Comparison of ENCODE assay signal across 8 mouse cellular contexts in the genomic region with DNA sequence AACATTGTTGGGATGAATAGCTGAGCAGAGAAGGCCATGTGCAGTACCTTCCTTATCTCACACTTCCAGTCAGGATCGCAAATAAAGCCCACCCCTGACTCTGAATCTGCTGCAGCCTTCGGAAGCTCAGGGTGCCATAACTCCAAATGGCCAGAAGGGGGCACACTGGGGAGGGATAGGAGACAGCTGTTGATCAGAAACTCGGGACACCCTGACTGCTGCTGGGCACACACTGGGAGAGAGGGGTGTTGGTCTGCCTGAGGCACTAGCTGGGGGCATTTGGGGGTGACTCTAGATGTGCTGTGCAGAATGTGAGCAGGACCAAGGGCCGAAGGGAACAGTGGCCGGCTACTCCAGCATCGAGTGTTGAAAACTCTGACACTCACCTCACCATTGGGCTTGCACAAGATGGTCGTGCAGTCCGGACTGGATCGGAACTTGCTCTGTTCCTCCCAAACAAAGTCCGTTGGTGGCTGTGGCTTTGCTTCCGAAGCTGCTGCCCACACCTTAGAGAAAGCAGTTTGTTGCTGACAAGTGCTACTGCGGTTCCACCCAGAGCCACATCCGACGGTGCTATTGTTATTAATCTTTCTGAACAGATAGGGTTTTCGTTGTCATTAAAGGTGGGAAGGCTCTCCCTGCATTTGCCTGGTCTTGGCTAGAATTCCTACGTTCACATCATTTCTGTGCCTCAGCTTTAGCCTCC.
DNase-seq lines count a peak whose midpoint lies in the region; ATAC-seq and TF ChIP-seq lines count a peak whose summit lies in the region.

No protein-coding gene starts in this region.

- H3K4me1 ChIP-seq in liver, adult 2 months (ENCODE audit: control insufficient read depth, insufficient read depth, low read length) = no peaks in the 10 kb centered on the region
- no peaks in the 10 kb centered on the region for H3K4me1 ChIP-seq in liver, embryonic 11.5 days (replicated peaks; ENCODE audit: control insufficient read depth, insufficient read depth, low read length)
- H3K4me1 ChIP-seq in MEL (ENCODE audit: control insufficient read depth in 1 of 2, insufficient read depth in 2 of 2, low read length in 2 of 2) = no peaks in the 10 kb centered on the region
- H3K4me1 ChIP-seq in limb, embryonic 11.5 days (ENCODE audit: control insufficient read depth, insufficient read depth, low read length) = no peaks in the 10 kb centered on the region

- DNase-seq in liver, adult 2 months (ENCODE audit: extremely low read depth, low read depth, low spot score) = no peak
- no peak for DNase-seq in liver, embryonic 11.5 days (ENCODE audit: low spot score)
- DNase-seq in MEL (ENCODE audit: low read depth, low spot score) = peak; percentile 5
- DNase-seq in c-Kit-positive CD71-positive TER-119-negative erythroid progenitor cells, embryonic 14.5 days (ENCODE audit: low read depth) = peak; percentile 11
- DNase-seq in gastrocnemius, postnatal 25 days = peak; percentile 36
- DNase-seq in limb, embryonic 11.5 days (ENCODE audit: low spot score) = peak; percentile 68
- DNase-seq in right cerebral cortex, postnatal 25 days = peak; percentile 12

- TF ChIP-seq CTCF in liver, adult 2 months (IDR thresholded peaks at IDR 0.05; ENCODE audit: low read depth, low read length) = peak; percentile 81
- peak; percentile 20 to 46 (median 25); a peak in 5 of 6 replicates for TF ChIP-seq CTCF in MEL (IDR thresholded peaks at IDR 0.05 in 2 of 3, conservative IDR thresholded peaks at IDR 0.05 in 1 of 3; ENCODE audit: control insufficient read depth in 1 of 3, insufficient read depth in 1 of 3, low read depth in 2 of 3, low read length in 3 of 3, poor library complexity in 1 of 3, severe bottlenecking in 1 of 3)

- no peak overlapping the region for H3K9ac ChIP-seq in liver, adult 2 months (ENCODE audit: low read depth, low read length)
- H3K9ac ChIP-seq in liver, embryonic 11.5 days (ENCODE audit: low read depth, low read length) = no peak overlapping the region
- H3K9ac ChIP-seq in MEL (ENCODE audit: control insufficient read depth, low read depth, low read length, poor library complexity, severe bottlenecking) = no peak overlapping the region
- no peak overlapping the region for H3K9ac ChIP-seq in limb, embryonic 11.5 days (ENCODE audit: low read length)

- H3K4me2 ChIP-seq in liver, embryonic 11.5 days = no peak overlapping the region
- H3K4me2 ChIP-seq in limb, embryonic 11.5 days (ENCODE audit: low read depth, severe bottlenecking) = no peak overlapping the region

- TF ChIP-seq RAD21 in MEL (IDR thresholded peaks at IDR 0.05; ENCODE audit: low read depth, low read length) = no peak

- no peak for TF ChIP-seq EP300 in MEL (IDR thresholded peaks at IDR 0.05; ENCODE audit: low read depth in 1 of 2, low read length in 2 of 2)

- H3K79me2 ChIP-seq in liver, adult 2 months (ENCODE audit: control insufficient read depth, insufficient read depth, low read length) = no peaks in the 10 kb centered on the region
- H3K79me2 ChIP-seq in MEL (ENCODE audit: control insufficient read depth, insufficient read depth, low read length, poor library complexity) = no peaks in the 10 kb centered on the region

- ATAC-seq in liver, embryonic 11.5 days (replicated peaks; ENCODE audit: low FRiP score) = no peak
- ATAC-seq in limb, embryonic 11.5 days (ENCODE audit: insufficient number of reproducible peaks, low FRiP score, low TSS enrichment, low read depth) = 0 out of 2 replicates have a peak, but pooled peaks have one; percentile 51
- no peak for ATAC-seq in erythroid progenitor cell, adult 5-6 weeks (replicated peaks; ENCODE audit: low FRiP score, poor library complexity, severe bottlenecking)

- H3K27me3 ChIP-seq in liver, adult 2 months (ENCODE audit: control insufficient read depth, insufficient read depth, low read length) = no peaks in the 10 kb centered on the region
- H3K27me3 ChIP-seq in liver, embryonic 11.5 days (replicated peaks; ENCODE audit: control insufficient read depth, insufficient read depth, low read length) = no peaks in the 10 kb centered on the region
- no peaks in the 10 kb centered on the region for H3K27me3 ChIP-seq in MEL (ENCODE audit: control insufficient read depth in 1 of 2, insufficient read depth in 2 of 2, low read length in 2 of 2)
- H3K27me3 ChIP-seq in limb, embryonic 11.5 days (ENCODE audit: control insufficient read depth, insufficient read depth, low read length) = no peaks in the 10 kb centered on the region

- H3K27ac ChIP-seq in liver, adult 2 months (replicated peaks; ENCODE audit: insufficient read depth, low read depth, low read length) = no peak overlapping the region
- no peak overlapping the region for H3K27ac ChIP-seq in liver, embryonic 11.5 days (ENCODE audit: low read depth, low read length)
- no peak overlapping the region for H3K27ac ChIP-seq in MEL (ENCODE audit: control insufficient read depth, low read depth, low read length)
- no peak overlapping the region for H3K27ac ChIP-seq in limb, embryonic 11.5 days (replicated peaks; ENCODE audit: low read depth, low read length)

- H3K4me3 ChIP-seq in liver, adult 2 months (ENCODE audit: insufficient read depth, low read depth, low read length) = no peak overlapping the region
- H3K4me3 ChIP-seq in liver, embryonic 11.5 days (ENCODE audit: low read depth, low read length) = no peak overlapping the region
- no peak overlapping the region for H3K4me3 ChIP-seq in MEL (ENCODE audit: control insufficient read depth in 1 of 2, insufficient read depth in 1 of 2, low read depth in 2 of 2, low read length in 2 of 2)
- no peak overlapping the region for H3K4me3 ChIP-seq in limb, embryonic 11.5 days (ENCODE audit: low read depth, low read length)

- no peak for TF ChIP-seq POLR2A in liver, adult 2 months (IDR thresholded peaks at IDR 0.05; ENCODE audit: extremely low read depth, insufficient read depth, low read length)
- TF ChIP-seq POLR2A in MEL (IDR thresholded peaks at IDR 0.05; ENCODE audit: control insufficient read depth in 1 of 2, insufficient read depth in 1 of 2, low read depth in 1 of 2, low read length in 2 of 2, poor library complexity in 1 of 2) = no peak

- no peaks in the 10 kb centered on the region for H3K9me3 ChIP-seq in liver, embryonic 11.5 days (ENCODE audit: control insufficient read depth, low read length)
- H3K9me3 ChIP-seq in MEL (replicated peaks; ENCODE audit: insufficient read depth, low read length) = no peaks in the 10 kb centered on the region
- H3K9me3 ChIP-seq in limb, embryonic 11.5 days (ENCODE audit: control insufficient read depth, low read length) = no peaks in the 10 kb centered on the region

- 71% methylated on average over 16 of the region's 16 CpGs for WGBS in liver, adult 2 months
- WGBS in liver, embryonic 11.5 days = 60% methylated on average over 16 of the region's 16 CpGs
- 71% methylated on average over 16 of the region's 16 CpGs for WGBS in limb, embryonic 11.5 days

- H3K36me3 ChIP-seq in liver, adult 2 months (ENCODE audit: control insufficient read depth, insufficient read depth, low read length) = no peaks in the 10 kb centered on the region
- H3K36me3 ChIP-seq in liver, embryonic 11.5 days (ENCODE audit: control insufficient read depth, insufficient read depth, low read length) = no peaks in the 10 kb centered on the region
- no peaks in the 10 kb centered on the region for H3K36me3 ChIP-seq in MEL (ENCODE audit: control insufficient read depth in 1 of 2, insufficient read depth in 2 of 2, low read length in 2 of 2)
- no peaks in the 10 kb centered on the region for H3K36me3 ChIP-seq in limb, embryonic 11.5 days (ENCODE audit: control insufficient read depth, insufficient read depth, low read length)

TF ChIP-seq in MEL, 35 proteins besides CTCF, POLR2A, EP300 and RAD21:
- TF ChIP-seq MYB (IDR thresholded peaks at IDR 0.05; ENCODE audit: low read depth, low read length) (no peak), ELF1 (IDR thresholded peaks at IDR 0.05; ENCODE audit: low read depth, low read length) (no peak), SMC3 (IDR thresholded peaks at IDR 0.05; ENCODE audit: low read depth, low read length) (peak; percentile 10; the same call in 1 of the 2 replicates)

Comparison
In these comparisons a context has a peak if more than half of its experiments do, and no peak if none do; other contexts are left out.
1. DNase-seq: peak in MEL (single experiment), c-Kit-positive CD71-positive TER-119-negative erythroid progenitor cells, embryonic 14.5 days (single experiment), gastrocnemius, postnatal 25 days (single experiment), limb, embryonic 11.5 days (single experiment) and right cerebral cortex, postnatal 25 days (single experiment); none in liver, adult 2 months (single experiment) and liver, embryonic 11.5 days (single experiment).